Mouse (Mus musculus) kidney, adult 9 months (tissue): ENCODE results near the gene Slc22a21.
"Not testable (repeated sequence)": the region's sequence is repeated elsewhere in the genome, so short reads cannot be mapped to it uniquely, and the experiment has no call there.

ENCODE experiments used
- DNase-seq: peaks from one replicate; pipeline ENCODE4 v3.0.0; 2022

The Slc22a21 gene

DNA sequence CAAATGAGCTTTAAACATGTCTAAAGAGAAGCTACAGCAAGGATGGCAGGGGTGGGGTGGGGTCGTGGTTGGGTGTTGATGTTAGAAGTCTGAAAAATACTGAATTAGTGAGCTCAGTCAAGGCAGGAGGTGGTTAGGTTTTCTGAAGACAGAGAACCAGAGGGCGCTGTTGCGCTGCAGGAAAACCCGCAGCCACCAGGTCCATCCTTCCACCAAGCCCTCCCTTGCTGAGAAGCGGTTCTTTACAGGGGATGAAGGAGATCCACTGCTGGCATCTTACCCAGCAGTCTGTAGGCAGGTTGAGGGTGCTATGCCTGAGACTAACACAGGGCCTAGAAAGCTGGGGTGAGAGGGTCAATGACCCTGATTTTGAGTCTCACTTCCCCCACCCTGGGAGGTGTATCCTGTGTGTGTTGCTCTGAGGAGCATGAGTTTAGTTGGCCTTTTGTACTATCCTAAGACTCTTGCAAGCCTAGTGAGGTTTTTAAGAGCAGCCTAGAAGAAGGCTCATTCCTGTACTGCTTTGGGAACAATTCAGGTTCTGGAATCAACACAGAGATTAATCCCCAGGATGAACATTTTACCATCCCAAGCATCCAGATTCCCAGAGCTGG, 22.1 kb upstream of the Slc22a21 start:
- DNase-seq, result peak; percentile 73

GRCm38 (mm10) chr11:53997661-53998060, 17.5 kb upstream of the Slc22a21 start:
- DNase-seq, result no peak

DNA sequence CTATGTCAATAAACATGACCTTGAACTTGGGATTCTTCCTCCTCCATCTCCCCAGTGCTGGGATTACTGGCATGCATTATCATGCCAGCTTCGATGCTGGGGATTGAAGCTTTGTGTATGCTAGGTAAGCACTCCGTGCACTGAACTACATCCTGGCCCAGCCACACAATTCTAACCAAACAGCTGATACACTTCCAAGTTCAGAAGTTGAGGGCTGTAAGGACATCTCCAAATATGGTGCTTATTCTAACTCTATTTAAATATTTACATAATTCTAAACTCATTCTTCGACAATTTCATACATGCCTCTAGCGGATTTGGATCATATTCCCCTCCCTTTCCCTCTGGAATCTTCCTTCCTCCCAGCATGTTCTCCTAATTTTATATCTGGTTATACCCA, 12.1 kb upstream of the Slc22a21 start:
- DNase-seq, result no peak

DNA sequence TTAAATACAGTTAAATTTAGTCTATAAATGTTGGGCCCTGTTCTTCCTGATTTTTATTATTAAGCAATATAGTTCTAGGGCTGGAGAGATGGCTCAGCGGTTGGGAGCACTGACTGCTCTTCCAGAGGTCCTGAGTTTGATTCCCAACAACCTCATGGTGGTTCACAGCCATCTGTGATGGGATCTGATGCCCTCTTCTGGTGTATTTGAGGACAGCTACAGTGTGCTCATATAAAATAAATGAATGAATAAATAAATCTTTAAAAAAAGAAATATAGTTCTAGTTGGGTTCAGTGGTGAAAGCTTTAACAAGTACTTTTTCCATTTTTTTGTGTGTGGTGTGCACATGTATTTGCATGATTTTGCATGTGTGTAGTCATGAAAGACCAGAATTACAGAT, 9.1 kb upstream of the Slc22a21 start:
- no peak for DNase-seq

DNA sequence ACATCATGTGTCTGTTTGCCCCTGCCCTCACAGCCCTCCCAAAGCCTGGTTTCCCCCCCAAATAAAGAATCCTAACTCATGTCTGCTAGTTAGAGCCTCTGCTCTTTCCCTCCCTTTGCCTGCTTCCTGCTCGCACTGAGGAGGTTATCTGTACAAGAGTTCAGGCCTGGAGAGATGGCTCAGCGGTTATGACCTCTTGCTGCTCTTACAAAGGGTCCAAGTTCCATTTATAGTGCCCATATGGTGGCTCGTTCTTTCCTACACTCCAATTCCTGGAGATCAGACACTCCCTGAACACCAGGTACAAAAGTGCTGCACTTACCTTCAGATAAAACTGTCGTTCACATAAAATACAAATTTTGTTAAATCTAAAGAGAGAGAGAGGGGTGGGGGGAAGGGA, 7.9 kb upstream of the Slc22a21 start:
- DNase-seq, result no peak

DNA sequence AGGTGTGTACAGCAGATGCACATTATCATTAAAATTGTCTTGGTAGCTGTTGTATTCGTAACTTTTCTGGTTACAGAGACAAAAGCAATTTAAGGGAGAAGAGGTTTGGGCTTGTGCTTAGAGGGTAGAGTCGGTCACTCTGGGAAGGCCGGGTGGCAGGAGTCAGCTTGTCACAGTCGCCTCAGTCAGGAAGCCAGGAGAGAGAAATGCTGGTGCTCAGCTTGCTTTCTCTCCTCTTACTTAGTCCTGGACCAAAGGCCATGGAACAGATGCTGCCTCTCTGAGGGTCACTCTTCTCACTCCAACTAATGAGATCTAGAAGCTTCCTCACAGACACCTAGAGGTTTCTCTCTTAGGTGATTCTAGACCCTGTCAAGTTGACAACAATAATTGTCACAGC, 1.3 kb upstream of the Slc22a21 start:
- no peak for DNase-seq

DNA sequence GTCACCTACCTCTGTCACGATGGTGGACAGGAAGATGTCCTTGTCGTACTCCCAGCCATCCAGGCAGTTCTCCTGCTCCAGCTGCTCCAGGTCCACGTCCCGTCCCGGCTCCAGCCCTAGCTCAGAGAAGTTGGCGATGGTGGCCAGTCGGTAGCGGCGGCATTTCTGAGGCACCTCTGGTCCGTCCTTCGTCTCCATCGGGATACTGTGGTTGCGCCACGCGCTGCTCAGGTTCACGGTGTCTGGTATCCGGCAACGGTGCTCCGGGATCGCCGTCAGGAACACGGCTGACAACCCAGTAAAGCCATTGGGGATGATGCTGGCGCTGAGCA, 710 bp downstream of the Slc22a21 start:
- DNase-seq, result not testable (repeated sequence)

- DNase-seq, result no peak
Observed at GRCm38 (mm10) chr11:53977672-53978071, 2.5 kb downstream of the Slc22a21 start.

- no peak for DNase-seq
Observed at GRCm38 (mm10) chr11:53975559-53975958, 4.6 kb downstream of the Slc22a21 start.

- peak; percentile 61 for DNase-seq
Observed at GRCm38 (mm10) chr11:53958984-53959383, 21.1 kb downstream of the Slc22a21 start.

DNA sequence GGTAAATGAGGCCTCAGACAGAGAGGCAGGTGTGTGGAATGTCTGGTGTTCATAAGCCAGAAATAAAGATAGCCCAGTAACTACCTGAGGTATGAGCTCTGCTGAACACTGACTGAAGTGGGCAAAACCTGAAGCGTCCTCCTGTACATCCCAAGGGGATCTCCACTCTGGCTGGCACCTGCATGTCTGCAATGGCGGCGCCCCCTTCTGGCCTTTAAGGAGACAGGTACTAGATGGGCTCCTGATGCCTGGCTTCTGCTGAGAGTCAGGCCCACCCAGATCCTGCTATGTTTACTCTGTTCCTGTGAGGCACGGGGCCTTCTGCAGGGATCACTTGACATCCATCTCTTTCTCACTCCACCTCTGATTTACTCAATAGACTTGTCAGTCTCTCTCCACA, 22.0 kb downstream of the Slc22a21 start:
- peak; percentile 31 for DNase-seq

- DNase-seq, result no peak
Observed at GRCm38 (mm10) chr11:53956636-53957035, 23.5 kb downstream of the Slc22a21 start.

- no peak for DNase-seq
Observed at GRCm38 (mm10) chr11:53954653-53955052, 25.5 kb downstream of the Slc22a21 start.

DNA sequence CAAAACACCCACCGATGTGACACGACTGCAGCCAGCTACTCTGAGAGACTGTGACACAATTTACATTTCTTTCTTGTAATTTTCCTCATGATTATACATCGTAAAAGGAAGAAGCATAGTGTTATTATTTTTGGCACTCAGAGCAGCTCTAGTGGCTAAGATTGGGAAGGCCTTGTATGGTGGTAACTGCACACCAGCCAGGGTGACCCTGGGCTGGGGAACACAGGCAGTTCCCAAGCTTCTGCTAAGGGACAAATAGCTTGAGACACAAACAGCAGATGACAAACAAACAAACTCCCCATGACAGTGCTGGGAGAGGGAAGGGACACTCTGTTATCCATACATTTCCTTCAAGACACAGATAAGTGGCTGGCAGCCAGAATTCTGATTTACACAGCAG, 30.0 kb downstream of the Slc22a21 start:
- not testable (repeated sequence) for DNase-seq

- peak; percentile 78 for DNase-seq
Observed at GRCm38 (mm10) chr11:53931944-53932318, 48.2 kb downstream of the Slc22a21 start.

- DNase-seq, result peak; percentile 62
Observed at GRCm38 (mm10) chr11:53931091-53931943, 48.8 kb downstream of the Slc22a21 start.

GRCm38 (mm10) chr11:53929741-53930140, 50.4 kb downstream of the Slc22a21 start:
- no peak for DNase-seq

DNA sequence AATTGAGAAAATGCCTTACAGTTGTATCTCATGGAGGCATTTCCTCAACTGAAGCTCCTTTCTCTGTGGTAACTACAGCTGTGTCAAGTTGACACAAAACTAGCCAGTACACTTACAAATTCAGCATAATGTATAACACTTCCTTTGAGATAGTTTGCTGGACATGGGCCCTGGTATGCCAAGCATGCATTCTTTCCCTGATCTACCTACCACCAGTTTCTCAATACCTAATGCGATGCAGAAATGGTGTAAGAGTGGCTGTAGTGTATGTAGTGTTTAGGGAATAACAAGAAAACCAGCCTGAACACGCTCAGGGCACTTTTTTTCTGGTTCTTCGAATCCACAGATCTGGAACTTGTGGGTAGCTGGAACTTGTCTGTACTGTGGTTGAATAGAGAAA, 51.5 kb downstream of the Slc22a21 start:
- DNase-seq, result no peak

DNA sequence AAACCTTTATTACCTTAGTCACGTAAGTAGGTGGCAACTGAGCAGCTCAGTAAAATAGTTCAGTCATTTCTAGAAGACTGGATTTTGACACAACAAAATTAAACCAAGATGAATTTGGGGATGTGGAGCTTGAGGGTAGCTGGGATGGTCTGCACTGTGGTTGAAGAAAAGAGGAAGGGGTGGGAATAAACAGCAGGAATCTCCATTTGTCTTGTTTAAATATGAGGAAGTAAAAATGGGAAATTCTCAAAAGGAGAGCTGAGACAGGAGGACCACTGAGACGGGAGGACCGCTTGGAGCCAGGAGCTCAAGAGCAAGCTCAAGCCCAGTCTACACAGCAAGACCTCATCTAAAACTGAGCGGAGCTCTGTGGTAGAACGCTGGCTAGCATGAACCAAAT, 53.8 kb downstream of the Slc22a21 start:
- DNase-seq, result no peak

- DNase-seq, result peak; percentile 72
Observed at GRCm38 (mm10) chr11:53918851-53919250, 61.3 kb downstream of the Slc22a21 start.

DNA sequence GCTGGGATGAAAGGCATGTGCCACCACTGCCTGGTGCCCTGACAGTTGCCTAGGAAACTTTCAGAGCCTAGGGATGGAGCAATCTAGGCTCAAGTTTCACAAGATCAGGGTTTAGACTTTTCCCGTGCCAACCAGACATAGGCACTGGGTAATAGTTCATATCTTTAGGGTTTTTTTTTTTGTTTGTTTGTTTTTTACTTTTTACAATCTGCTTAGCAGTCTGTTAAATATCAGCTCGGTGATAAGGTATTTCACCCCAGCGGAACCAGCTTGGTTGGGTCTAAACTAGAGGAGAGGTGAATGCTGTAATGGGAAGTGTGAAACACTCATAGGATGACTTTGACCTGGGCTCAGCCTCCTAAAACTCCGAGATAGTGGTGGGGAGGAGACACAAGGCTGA, 69.1 kb downstream of the Slc22a21 start:
- no peak for DNase-seq

- no peak for DNase-seq
Observed at GRCm38 (mm10) chr11:53908686-53909085, 71.4 kb downstream of the Slc22a21 start.

DNA sequence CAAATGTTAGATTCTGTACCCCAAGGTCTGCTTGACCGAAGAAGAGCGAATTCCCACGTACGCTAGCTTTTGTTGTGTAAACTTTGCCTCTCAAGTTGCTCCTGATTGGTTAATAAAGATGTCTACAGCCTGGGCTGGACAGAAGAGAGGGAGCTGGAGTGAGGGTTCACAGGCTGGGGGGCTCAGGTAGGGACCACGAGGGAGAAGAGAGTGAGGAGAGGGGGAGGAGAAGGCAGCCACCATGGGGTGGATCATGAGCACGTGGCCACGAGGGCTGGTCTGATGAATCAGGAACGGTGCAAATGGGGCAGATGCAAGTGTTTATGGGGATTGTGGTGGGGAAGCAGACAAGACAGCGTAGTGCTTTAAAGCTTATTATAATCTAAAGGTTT, 75.6 kb downstream of the Slc22a21 start:
- no peak for DNase-seq

DNA sequence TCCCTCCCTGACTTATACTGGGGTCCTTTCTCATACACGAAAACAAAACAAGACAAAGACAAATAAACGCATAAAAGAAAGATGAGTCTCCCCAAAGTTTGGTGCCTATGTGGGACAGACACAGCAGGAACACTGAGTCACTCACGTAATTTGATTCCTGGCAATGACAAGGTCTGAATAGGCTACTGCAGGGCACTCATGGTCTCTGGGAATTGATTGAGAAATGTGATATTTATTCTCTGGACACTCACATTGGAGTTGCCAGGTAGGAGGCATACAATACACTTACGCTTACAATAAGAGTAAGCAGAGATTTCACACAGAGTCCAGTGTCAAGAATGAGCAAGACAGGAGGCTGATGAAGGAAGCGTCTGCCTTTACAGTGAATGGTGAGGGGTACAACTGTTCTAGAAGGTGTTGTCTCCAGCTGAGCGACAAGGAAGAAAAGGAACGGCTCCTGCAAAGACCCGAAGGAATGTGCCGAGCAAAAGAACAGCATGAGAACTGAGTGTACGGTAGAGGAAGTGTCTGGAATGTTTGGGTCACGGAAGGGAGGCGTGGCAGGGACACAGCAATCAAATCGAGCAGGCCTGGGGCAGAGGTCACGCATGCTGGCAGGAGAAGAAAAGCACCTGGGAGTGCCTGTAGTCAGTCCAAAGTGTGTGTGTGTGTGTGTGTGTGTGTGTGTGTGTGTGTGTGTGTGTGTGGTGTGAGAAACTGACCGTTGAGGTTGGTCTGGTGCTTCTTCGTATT, 76.2 kb downstream of the Slc22a21 start:
- peak; percentile 97 for DNase-seq
